Mouse (Mus musculus) adrenal gland, adult 18-20 months (tissue): ENCODE measurements around the gene Cfap299. TPM values are rescaled to one million over a fixed set of nuclear protein-coding genes. Genes with fewer than 3 reads are reported as not detected.
"Not testable (repeated sequence)": the region's sequence is repeated elsewhere in the genome, so short reads cannot be mapped to it uniquely, and the experiment has no call there.

Experiments used
- DNase-seq, 2 experiments: peaks; one replicate each; pipeline ENCODE4 v3.0.0; 2021 to 2022; ENCODE audit warnings: low spot score in 2 of 2
- total RNA-seq, 2 experiments: library from RNA; stranded (reverse); gene quantifications; 1 replicate in 1 of 2; 2 replicates in 1 of 2; pipeline ENCODE4 v1.2.3; 2021

Cfap299 gene
- total RNA-seq, 2 experiments from 2014 or later: not detected

DNA sequence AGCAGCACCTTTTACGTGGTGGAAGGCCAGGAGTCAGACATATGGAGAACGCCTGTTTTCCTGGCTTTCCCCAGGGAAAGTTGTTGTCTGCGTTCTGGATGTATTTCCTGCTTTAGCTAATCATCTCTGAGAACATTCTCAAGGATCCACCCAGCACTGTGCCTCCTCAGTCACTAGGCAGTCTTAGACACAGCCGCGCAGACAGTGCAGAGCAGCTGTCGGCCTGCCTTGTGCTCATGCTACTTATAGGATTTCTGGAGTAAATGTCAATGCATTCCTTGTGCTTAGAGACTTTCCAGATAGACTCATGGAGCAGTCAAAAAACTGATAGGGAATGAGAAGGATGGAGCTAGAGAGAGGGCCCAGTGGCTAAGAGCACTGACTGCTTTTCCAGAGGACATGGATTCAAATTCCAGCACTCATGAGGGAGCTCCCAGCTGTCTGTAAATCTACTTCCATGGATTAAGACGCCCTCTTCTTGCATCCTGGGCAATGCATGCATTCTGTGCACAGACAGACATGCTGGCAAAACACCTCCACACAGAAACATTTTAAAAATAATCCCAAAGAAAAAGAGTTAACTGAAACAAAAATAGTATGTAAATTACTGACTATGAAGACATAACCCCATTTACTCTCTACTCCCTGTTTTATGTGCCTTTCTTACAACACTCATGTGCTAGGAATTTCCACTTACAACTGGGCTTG, 193.3 kb downstream of the Cfap299 start:
- DNase-seq: no peak

DNA sequence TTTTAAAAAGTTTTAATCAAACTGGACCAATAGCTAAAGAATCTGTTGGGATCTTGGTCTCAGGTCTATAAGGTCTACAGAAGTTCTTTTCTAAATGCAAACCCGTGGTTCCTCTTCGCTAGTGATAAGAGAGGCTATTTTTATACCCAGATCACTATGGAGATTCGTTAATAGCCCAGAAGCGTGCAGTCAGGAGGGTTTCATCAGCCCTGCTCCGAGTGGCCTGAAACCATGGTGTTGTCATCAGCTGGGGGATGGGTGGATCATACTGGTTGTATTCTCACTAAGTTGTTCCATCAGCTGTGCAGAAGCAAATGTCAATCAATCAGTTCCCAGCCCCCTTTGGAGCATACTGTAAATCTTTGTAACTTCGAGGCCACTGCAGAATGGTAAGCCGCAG, 193.9 kb downstream of the Cfap299 start:
- no peak for DNase-seq

GRCm38 (mm10) chr5:98523783-98524182, 194.7 kb downstream of the Cfap299 start:
- DNase-seq: no peak

DNA sequence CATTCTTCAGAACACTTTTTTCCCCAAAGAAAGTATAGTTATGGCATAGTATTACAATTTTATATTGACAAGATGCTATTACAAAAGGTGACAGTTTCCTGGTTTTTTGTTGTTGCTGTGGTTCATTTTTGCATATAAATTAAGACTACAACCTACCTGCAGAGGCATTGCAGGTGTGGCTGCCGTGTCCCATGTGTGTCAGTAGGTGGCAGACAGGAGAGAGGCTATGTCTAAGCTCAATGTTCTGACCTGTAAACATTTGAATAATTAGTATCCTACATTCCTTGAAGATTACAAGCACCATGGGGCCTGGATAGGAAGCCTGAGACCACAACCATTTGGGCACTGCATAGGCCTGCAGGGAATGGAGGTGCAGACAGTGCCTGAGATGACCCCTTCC, 212.2 kb downstream of the Cfap299 start:
- no peak for DNase-seq

DNA sequence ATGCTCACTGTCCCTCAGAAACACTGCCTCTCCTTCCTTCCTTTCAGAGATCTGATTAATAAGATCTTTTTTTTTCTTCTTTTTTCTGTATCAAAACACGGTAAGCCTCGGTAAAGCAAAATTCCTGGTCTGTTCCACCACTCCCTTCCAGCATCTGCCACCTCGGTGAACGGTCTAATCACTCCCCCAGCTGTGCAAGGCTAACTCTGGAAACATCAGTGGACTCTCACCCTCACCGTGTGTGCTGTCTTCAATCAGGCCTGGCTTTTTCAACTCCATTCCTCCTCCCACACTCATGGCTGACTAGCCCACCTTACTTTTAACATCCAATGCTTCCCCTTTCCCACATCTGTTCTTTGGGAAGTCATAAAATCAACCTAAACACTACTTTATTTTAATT, 221.2 kb downstream of the Cfap299 start:
- DNase-seq: no peak

- no peak for DNase-seq
Measured at GRCm38 (mm10) chr5:98550873-98551272, 221.8 kb downstream of the Cfap299 start.

DNA sequence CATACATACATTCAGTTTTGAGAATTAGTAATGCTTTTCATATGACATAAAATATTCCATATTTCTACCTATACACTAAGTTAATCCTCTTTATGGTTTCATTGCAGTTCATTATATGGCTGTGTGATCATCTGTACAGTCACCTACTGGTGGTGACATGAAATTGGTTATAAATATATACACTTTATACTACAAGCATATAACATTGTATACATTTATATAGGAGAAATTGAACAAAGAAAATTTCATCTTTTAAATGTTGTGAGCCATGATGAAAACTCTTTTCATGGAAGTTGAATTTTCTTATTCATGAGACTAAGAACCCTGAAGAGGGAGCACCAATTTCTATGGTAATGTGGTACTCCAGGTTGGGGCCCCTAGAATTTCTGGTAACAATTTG, 223.3 kb downstream of the Cfap299 start, which contains the start of gene Gm11111:
Gene Gm11111 (plus strand): TSS at position 301 of the 400 bp plus-strand sequence.
- DNase-seq: no peak

GRCm38 (mm10) chr5:98552811-98553601, 223.9 kb downstream of the Cfap299 start:
- DNase-seq: no peak

DNA sequence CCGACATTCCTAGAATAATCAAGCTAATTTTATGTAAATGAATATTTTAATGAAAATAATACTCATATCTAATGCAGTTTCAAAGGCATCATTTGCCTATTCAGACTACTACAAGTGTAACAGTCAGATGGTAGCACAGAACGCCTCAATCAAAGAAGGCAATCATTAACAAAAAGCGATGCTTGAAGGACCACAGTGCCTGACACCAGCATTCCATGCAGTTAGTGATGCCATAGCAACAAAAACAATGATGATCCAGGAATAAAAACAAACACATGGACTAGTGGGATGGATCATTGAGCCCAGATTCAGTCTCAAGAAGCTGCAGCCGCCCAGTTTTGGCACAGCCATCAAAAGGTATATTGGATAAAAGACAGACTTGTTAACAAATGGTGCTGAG, 232.2 kb downstream of the Cfap299 start:
- no peak for DNase-seq

DNA sequence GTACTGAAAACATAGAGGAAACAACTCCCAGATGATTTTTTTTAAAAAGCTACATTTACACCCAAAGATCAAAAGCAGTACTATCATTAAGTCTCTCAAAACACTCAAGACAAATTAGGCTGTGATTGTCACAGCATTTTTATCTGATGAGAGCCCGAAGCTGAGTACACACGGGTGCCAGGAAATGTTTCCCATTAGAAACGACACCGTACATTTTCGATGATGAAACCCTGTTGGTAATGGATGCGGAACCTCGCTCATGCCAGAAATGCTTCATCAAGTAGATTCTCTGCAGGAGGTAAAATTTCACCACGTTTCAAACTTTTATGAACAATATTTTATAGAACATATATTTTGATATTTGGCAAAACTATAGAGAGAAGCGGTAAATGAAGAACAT, 233.7 kb downstream of the Cfap299 start:
- DNase-seq: no peak

- no peak for DNase-seq
Measured at GRCm38 (mm10) chr5:98563801-98564200, 234.7 kb downstream of the Cfap299 start.

DNA sequence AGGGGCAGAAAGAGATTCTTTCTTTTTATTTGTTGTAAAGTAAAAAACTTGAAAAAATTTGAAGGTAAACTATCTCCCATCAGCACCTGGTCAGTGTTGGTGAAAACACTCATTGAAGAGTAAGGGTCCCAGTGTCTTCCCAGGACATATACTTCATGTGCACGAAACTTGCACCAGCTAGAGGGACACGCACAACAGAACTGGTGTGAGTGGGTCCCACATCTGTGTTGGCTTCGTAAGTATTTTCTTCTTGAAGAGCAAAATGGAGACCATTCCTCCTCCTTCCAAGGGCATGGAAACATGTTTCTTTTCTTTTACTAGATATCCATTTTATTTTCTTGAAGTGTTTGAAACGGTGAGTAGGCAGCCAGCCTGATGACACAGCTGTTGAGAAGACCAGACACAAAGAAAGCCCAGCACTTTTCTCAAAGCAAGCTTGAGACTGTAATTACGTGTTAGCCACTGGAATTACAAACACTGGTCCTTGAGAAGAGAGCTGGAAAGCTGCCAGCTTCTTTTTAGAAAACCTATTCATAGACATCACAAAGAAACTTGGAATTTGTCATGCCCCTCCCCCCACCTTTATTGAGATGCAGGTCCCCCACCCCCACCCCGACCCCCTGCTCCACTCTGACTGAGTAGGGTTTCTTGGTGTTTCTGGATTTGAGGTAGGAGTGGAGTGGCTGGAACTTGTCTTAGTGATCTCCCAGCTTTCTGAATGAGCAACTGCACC, 237.5 kb downstream of the Cfap299 start:
- no peak for DNase-seq

DNA sequence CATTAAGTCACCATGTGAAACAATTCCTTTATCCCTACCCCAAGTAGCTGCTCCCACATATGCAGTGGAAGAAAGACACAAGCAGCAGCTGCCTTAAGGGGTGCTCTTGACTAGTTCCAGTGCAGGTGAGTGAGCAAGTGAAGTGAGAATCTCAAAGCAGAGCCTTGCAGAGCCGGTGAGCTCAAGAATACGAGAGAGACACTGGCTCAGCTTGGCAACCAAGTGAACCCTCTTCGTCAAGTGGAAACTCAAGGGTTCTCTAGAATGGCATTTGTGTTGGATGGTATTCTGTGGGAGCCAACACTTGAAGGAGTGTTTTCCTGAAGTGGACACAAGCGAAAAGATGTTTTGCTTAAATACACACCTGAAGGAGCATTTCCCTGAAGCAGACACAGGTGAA, 239.4 kb downstream of the Cfap299 start:
- no peak for DNase-seq

- no peak for DNase-seq
Measured at GRCm38 (mm10) chr5:98569029-98569513, 240.0 kb downstream of the Cfap299 start.

DNA sequence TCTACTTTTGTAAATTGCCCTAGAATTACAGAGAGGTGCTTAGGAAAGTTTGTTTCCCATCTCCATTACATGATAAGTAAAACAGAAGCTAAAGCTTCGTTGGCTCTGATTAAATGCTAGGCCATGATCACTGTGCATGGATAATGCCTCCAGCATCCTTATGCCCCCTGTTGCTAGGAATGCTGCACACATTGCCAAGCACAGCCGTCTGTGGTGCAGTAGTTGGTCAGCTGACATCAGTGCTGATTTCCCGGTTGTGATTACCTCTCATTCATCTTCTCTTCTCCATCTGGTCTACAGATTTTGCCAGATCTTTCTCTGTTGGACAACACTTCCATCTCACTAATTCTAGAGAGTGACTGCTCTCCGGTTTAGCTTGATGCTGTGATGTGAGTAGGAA, 243.3 kb downstream of the Cfap299 start:
- DNase-seq: no peak

GRCm38 (mm10) chr5:98574711-98575470, 245.8 kb downstream of the Cfap299 start:
- no peak for DNase-seq

GRCm38 (mm10) chr5:98575471-98575834, 246.3 kb downstream of the Cfap299 start:
- DNase-seq: no peak

DNA sequence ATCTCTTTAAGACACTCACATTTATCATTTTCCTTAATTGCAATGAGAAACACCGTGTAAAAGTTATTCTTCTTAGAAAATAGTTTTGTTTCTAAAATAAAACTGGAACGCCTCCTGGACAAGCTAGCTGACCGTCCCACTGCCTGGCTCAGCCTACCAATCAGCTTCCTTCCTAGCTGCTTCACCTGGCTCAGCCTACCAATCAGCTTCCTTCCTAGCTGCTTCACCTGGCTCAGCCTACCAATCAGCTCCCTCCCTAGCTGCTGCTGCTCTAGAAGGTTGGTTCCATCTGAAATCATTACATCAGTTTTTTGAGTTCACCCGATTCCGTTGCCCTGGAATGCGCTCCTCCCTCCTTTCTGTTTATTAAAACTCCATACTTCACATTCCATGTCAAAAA, 247.4 kb downstream of the Cfap299 start:
- not testable (repeated sequence) for DNase-seq

DNA sequence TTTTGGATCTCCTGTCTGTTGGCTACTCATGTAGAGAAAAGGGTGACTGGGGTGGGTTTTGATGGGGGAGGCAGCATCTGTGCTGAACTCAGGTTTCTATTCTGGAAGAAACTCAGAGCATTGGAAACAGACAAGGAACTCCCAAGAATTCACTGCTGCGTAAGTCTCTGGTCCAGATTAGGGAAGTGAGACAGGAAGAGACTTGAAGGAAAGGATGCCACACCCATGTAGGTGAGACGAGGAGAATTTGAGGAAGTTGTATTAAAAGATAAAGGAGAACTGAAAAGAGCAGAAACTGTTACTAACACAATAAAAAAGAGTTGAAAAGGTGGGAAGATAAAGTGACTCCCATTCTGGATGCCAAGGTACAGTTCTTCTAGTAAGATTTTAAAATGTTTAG, 249.3 kb downstream of the Cfap299 start:
- no peak for DNase-seq

- no peak for DNase-seq
Measured at GRCm38 (mm10) chr5:98580811-98581210, 251.7 kb downstream of the Cfap299 start.

DNA sequence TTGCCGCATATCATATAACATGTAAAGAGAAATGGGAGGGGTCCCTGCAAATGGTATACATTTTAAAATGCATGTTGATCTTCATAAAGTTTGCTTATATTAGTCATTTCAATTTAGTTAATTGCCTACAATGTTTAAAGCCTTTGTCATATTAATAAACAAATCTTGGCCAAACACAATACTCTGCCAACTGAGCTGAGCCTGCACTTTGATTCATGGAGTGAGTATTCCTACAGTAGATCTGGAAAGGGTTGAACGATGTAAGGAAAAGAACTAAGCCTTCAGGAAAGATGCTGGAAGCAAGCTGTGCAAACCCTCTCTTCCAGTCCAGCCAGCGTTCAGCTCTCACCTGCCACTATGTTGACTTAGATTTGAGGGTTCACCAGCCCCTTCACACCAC, 252.9 kb downstream of the Cfap299 start:
- DNase-seq: no peak
